Mouse (Mus musculus): ENCODE results near the gene Tdo2.

The Tdo2 gene

GRCm38 (mm10) chr3:81942341-81942740 is 33.7 kb downstream of the Tdo2 start:
- DNase-seq (ENCODE audit: low spot score): no peak

GRCm38 (mm10) chr3:81938924-81939323 is 37.1 kb downstream of the Tdo2 start:
- DNase-seq (ENCODE audit: low spot score): no peak

GRCm38 (mm10) chr3:81933348-81933747 is 42.7 kb downstream of the Tdo2 start:
- DNase-seq (ENCODE audit: low spot score): no peak

- DNase-seq (ENCODE audit: low spot score): peak; percentile 77
These were observed 43.6 kb downstream of the Tdo2 start, which contains the start of gene Ctso for GRCm38 (mm10) chr3:81932141-81933101. TSS of gene Ctso (plus strand) at chr3:81932601.

GRCm38 (mm10) chr3:81931695-81932094 is 44.3 kb downstream of the Tdo2 start:
- DNase-seq (ENCODE audit: low spot score): no peak

DNA sequence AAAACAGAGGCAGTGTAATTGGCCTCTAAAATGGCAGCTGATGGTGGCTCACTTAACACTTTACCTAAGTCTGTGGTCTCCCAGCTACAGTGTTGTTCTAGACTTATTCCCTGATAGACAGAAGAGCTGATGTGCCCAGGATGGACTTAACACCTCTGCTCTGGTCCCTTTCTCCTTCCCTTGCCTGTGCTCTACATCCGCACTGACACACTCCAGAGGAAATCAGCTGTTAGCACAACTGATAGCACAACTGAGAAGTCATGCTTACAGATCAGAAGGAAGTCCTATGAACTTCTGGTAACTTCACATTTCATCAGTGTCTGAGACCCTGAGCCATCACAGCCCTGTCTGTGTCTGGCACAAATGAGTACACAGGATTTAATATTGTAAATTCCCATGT is 46.9 kb downstream of the Tdo2 start:
- no peak for DNase-seq (ENCODE audit: low spot score)

GRCm38 (mm10) chr3:81926764-81927325 is 49.2 kb downstream of the Tdo2 start:
- no peak for DNase-seq (ENCODE audit: low spot score)

- no peak for DNase-seq (ENCODE audit: low spot score)
These were observed 50.1 kb downstream of the Tdo2 start for GRCm38 (mm10) chr3:81925856-81926255.

DNA sequence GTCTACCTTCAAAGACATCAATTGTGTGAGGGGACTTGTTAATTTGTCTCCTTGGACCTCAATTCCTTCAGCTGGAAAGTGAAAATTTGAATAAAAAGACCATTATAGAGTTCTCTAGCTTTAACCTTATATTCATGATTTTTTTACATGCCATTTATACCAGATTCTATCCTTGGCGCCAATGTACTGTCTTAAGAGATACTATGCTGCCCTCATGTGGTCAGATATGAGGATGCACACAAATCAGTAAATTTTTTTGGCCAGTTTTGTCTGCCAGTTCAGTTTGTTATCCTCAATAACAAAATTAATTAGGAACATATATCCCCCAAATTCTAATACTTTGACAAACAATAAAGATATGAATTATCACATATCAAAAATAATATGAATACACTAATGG is 51.1 kb downstream of the Tdo2 start:
- no peak for DNase-seq (ENCODE audit: low spot score)

- DNase-seq (ENCODE audit: low spot score): no peak
These were observed 53.1 kb downstream of the Tdo2 start for GRCm38 (mm10) chr3:81922910-81923309.

DNA sequence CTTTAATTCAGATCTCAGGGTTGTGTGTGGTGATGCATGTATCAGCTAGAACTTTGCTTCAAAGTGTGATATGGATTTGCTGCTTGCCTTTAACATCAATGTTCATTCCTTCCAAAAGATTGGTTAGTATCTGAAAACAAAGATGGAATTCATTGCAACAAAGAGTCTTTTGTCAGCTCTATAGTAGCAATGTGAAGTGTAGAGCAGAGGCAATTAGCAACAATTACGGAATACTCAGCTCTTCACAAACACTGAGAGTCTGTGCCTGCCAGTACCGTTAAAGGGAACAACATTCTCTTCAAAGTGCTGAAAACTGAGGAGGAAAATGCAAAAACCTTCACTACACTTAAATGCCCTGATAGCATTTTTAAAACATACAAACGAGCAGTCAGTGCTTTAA is 56.3 kb downstream of the Tdo2 start:
- no peak for DNase-seq (ENCODE audit: low spot score)

DNA sequence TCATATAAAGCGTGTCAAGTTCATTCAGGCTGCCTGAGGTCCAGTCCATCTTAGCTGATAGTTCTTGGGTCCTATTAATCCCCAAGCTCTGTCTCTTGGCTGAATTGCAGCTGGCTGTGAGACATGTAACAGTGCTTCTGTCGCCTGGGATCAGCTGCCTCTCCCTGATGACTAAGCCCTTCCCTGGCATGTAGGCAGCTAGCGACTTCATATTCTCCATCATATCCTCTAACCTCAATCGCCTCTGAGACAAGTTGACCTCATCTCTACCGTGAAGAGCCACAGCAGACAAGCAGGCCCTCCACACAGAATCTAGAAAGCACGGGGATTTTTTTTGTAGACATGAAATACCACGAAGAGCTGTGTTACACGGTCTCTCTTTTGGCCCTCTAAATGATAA is 57.8 kb downstream of the Tdo2 start:
- DNase-seq (ENCODE audit: low spot score): no peak

GRCm38 (mm10) chr3:81917354-81917935 is 58.6 kb downstream of the Tdo2 start:
- no peak for DNase-seq (ENCODE audit: low spot score)

- no peak for DNase-seq (ENCODE audit: low spot score)
These were observed 59.8 kb downstream of the Tdo2 start for GRCm38 (mm10) chr3:81916030-81916686.

- DNase-seq (ENCODE audit: low spot score): no peak
These were observed 65.5 kb downstream of the Tdo2 start for GRCm38 (mm10) chr3:81910286-81911036.
